Comparison of ENCODE assay signal across 8 mouse cellular contexts in genomic region chr3:101602511-101603055, GRCm38 (mm10). TPM values are rescaled to one million over a fixed set of nuclear protein-coding genes. Genes with fewer than 3 reads are reported as not detected.
DNase-seq lines count a peak whose midpoint lies in the region; ATAC-seq and TF ChIP-seq lines count a peak whose summit lies in the region.

No protein-coding gene starts in this region.

- H3K27ac ChIP-seq in kidney, adult 2 months (ENCODE audit: insufficient read depth, low read depth, low read length), result peak overlapping the region; percentile 95
- no peak overlapping the region for H3K27ac ChIP-seq in embryonic facial prominence, embryonic 12.5 days
- H3K27ac ChIP-seq in hindbrain, postnatal 0 days, result no peak overlapping the region
- no peak overlapping the region for H3K27ac ChIP-seq in midbrain, embryonic 14.5 days (replicated peaks; ENCODE audit: low read depth, low read length)

- no peak for ATAC-seq in embryonic facial prominence, embryonic 12.5 days (ENCODE audit: insufficient number of reproducible peaks, insufficient read depth, low FRiP score, low TSS enrichment)
- ATAC-seq in hindbrain, postnatal 0 days, result no peak
- ATAC-seq in midbrain, embryonic 14.5 days (ENCODE audit: low FRiP score, low TSS enrichment), result no peak
- no peak for ATAC-seq in monocyte, adult 5-6 weeks (replicated peaks; ENCODE audit: insufficient number of reproducible peaks, low FRiP score, low TSS enrichment, poor library complexity, severe bottlenecking)

- peaks cover 14% of the 10 kb centered on the region for H3K4me1 ChIP-seq in kidney, adult 2 months (ENCODE audit: control insufficient read depth, insufficient read depth, low read length)
- H3K4me1 ChIP-seq in embryonic facial prominence, embryonic 12.5 days, result peaks cover 57% of the 10 kb centered on the region
- peaks cover 37% of the 10 kb centered on the region for H3K4me1 ChIP-seq in hindbrain, postnatal 0 days (ENCODE audit: insufficient read depth, low read length)
- peaks cover 58% of the 10 kb centered on the region for H3K4me1 ChIP-seq in midbrain, embryonic 14.5 days (ENCODE audit: control insufficient read depth, insufficient read depth, low read length)

- H3K36me3 ChIP-seq in kidney, adult 2 months (ENCODE audit: control insufficient read depth, insufficient read depth, low read length), result peaks cover 8% of the 10 kb centered on the region; the same call in 1 of the 2 replicates
- no peaks in the 10 kb centered on the region for H3K36me3 ChIP-seq in embryonic facial prominence, embryonic 12.5 days
- no peaks in the 10 kb centered on the region for H3K36me3 ChIP-seq in hindbrain, postnatal 0 days (ENCODE audit: insufficient read depth, low read length)
- no peaks in the 10 kb centered on the region for H3K36me3 ChIP-seq in midbrain, embryonic 14.5 days (ENCODE audit: control insufficient read depth, insufficient read depth, low read length)

- DNase-seq in kidney, adult 2 months, result peak; percentile 58
- DNase-seq in kidney, adult 11 months, result no peak
- DNase-seq in hindbrain, postnatal 0 days (ENCODE audit: low spot score), result no peak
- no peak for DNase-seq in midbrain, embryonic 14.5 days
- DNase-seq in adipocyte (ENCODE audit: low spot score), result no peak
- DNase-seq in ovary, postnatal 36 days (ENCODE audit: low spot score), result no peak

- peak overlapping the region; percentile 83 for H3K4me3 ChIP-seq in kidney, adult 2 months (ENCODE audit: insufficient read depth, low read depth, low read length)
- peak overlapping the region; percentile 82 for H3K4me3 ChIP-seq in embryonic facial prominence, embryonic 12.5 days
- H3K4me3 ChIP-seq in hindbrain, postnatal 0 days (ENCODE audit: low read length), result peak overlapping the region; percentile 76
- peak overlapping the region; percentile 86 for H3K4me3 ChIP-seq in midbrain, embryonic 14.5 days (replicated peaks; ENCODE audit: low read depth, low read length)

- no peak overlapping the region for H3K9ac ChIP-seq in embryonic facial prominence, embryonic 12.5 days
- H3K9ac ChIP-seq in hindbrain, postnatal 0 days (replicated peaks; ENCODE audit: low read length), result peak overlapping the region; percentile 84; the same call in 1 of the 2 replicates
- H3K9ac ChIP-seq in midbrain, embryonic 14.5 days (replicated peaks; ENCODE audit: low read length), result peak overlapping the region; percentile 87

- WGBS in kidney, adult 2 months, result 28% methylated on average over 4 of the region's 4 CpGs
- WGBS in embryonic facial prominence, embryonic 12.5 days, result 69% methylated on average over 4 of the region's 4 CpGs
- 72% methylated on average over 4 of the region's 4 CpGs for WGBS in hindbrain, postnatal 0 days
- WGBS in midbrain, embryonic 14.5 days, result 83% methylated on average over 4 of the region's 4 CpGs

- H3K27me3 ChIP-seq in kidney, adult 2 months (replicated peaks; ENCODE audit: control insufficient read depth, insufficient read depth, low read length), result no peaks in the 10 kb centered on the region
- no peaks in the 10 kb centered on the region for H3K27me3 ChIP-seq in embryonic facial prominence, embryonic 12.5 days
- H3K27me3 ChIP-seq in hindbrain, postnatal 0 days (ENCODE audit: insufficient read depth, low read length), result no peaks in the 10 kb centered on the region
- no peaks in the 10 kb centered on the region for H3K27me3 ChIP-seq in midbrain, embryonic 14.5 days (ENCODE audit: control insufficient read depth, insufficient read depth, low read length)

- peak overlapping the region; percentile 73 for H3K4me2 ChIP-seq in embryonic facial prominence, embryonic 12.5 days (replicated peaks)
- H3K4me2 ChIP-seq in hindbrain, postnatal 0 days (ENCODE audit: low read depth, low read length), result peak overlapping the region; percentile 68
- H3K4me2 ChIP-seq in midbrain, embryonic 14.5 days (ENCODE audit: low read length), result peak overlapping the region; percentile 62

- no peak for TF ChIP-seq POLR2A in kidney, adult 2 months (IDR thresholded peaks at IDR 0.05; ENCODE audit: low read depth, low read length)

- TF ChIP-seq CTCF in kidney, adult 2 months (conservative IDR thresholded peaks at IDR 0.05; ENCODE audit: insufficient read depth, insufficient read length, low read depth, low read length), result no peak
- no peak for TF ChIP-seq CTCF in hindbrain, postnatal 0 days (IDR thresholded peaks at IDR 0.05; ENCODE audit: low read depth)

- no peaks in the 10 kb centered on the region for H3K9me3 ChIP-seq in embryonic facial prominence, embryonic 12.5 days
- no peaks in the 10 kb centered on the region for H3K9me3 ChIP-seq in hindbrain, postnatal 0 days (ENCODE audit: low read length)
- H3K9me3 ChIP-seq in midbrain, embryonic 14.5 days (ENCODE audit: control insufficient read depth, low read length), result no peaks in the 10 kb centered on the region

RNA-seq across cellular contexts. Expression of gene Atp1a1, which starts 1.9 kb away (rescaled TPM):
- polyA plus RNA-seq in kidney, adult 2 months (2012; rRNA removed), result 2,267 and 2,428 TPM in 2 replicates
- polyA plus RNA-seq in embryonic facial prominence, embryonic 12.5 days (2016; fragmentation: Nextera tagmentation; extraction: Ambion mirVana), result 59.8 and 66.4 TPM in 2 replicates
- 244 and 264 TPM in 2 replicates for total RNA-seq in hindbrain, postnatal 0 days (2014; rRNA removed)
- 66.3 and 66.4 TPM in 2 replicates for polyA plus RNA-seq in hindbrain, postnatal 0 days (2015; fragmentation: Nextera tagmentation; extraction: Ambion mirVana)
- polyA plus RNA-seq in midbrain, embryonic 14.5 days (2014; fragmentation: Nextera tagmentation; extraction: Ambion mirVana), result 80.9 and 84.7 TPM in 2 replicates
- 400 to 470 TPM (median 447 TPM) in 3 replicates for total RNA-seq in monocyte, adult 5-6 weeks (2017)

Comparison
In these comparisons a context has a peak if more than half of its experiments do, and no peak if none do; other contexts are left out.
1. RNA of gene Atp1a1, which starts 1.9 kb away (polyA plus RNA-seq): 2,267 to 2,428 TPM in kidney, adult 2 months; 80.9 to 84.7 TPM in midbrain, embryonic 14.5 days, 66.3 to 66.4 TPM in hindbrain, postnatal 0 days and 59.8 to 66.4 TPM in embryonic facial prominence, embryonic 12.5 days; every median in the first group is over 10 times any median in the second.
2. Peak in every context shown above with its lines, with median percentiles within 50 percentile points of each other: H3K4me3 ChIP-seq and H3K4me2 ChIP-seq.